Mouse (Mus musculus): ENCODE results near the gene Pttg1. TPM values are rescaled to one million over a fixed set of nuclear protein-coding genes. Genes with fewer than 3 reads are reported as not detected.

Pttg1 gene
- polyA plus RNA-seq, 1 experiment from 2014 or later: 130 TPM

DNA sequence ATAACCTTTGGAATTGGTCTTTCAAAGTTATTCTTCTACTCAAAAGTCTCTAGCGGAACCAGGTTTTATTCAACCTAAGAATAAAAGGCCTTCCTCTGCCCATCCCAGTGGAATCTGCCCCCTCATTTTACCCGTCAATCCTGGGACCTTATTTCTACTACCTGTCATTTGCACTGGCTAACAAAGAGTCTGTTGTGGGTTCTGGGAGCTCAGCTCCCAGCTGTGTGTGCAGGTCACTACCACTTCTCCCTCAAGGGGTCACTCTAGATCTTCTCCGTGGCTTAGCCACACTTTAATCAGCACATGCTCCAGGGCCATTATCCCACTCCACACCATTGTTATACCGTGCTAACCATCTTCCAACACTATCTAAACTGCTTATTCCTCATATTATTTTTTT is 26.8 kb downstream of the Pttg1 start:
- Histone ChIP-seq H3K4me1 (ENCODE audit: insufficient read depth, low read depth, low read length) (no peaks in the 10 kb centered on the region), H3K9ac (replicated peaks; ENCODE audit: low read depth) (no peak overlapping the region), H3K4me2 (replicated peaks; ENCODE audit: low read depth, low read length) (no peak overlapping the region), H3K27ac (ENCODE audit: low read length) (no peak overlapping the region), H3K27me3 (replicated peaks; ENCODE audit: insufficient read depth, low read length) (no peaks in the 10 kb centered on the region), H3K9me3 (ENCODE audit: low read length) (no peaks in the 10 kb centered on the region), H3K4me3 (ENCODE audit: low read depth, low read length) (no peak overlapping the region), H3K36me3 (ENCODE audit: insufficient read depth, low read length) (no peaks in the 10 kb centered on the region)
- 40% methylated on average over 4 of the region's 4 CpGs for WGBS
- TF ChIP-seq CTCF (IDR thresholded peaks at IDR 0.05) (peak; percentile 58), EP300 (IDR thresholded peaks at IDR 0.05) (no peak)
- peak; percentile 43; the same call in 1 of the 2 replicates for ATAC-seq
- DNase-seq (ENCODE audit: low spot score): peak; percentile 25

DNA sequence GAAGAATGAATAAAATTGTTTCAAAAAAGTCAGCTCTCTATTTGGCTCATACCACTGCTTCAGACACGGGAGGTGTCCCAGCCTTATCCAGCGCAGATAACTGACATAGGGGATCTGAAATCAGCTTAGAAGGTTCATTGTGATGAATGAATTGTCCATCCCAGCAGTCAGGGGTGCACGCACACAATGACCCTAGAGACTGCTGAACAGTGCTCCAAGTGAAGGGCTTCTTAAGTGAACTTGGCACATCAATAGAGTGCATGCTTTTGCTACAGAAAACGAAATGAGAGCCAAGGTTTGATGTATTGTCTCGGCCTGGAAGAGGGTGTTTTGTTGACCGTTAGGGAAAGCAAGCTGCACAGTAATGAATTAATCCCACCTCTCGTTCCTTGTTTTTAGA is 29.4 kb downstream of the Pttg1 start:
- DNase-seq (ENCODE audit: low spot score) (no peak), ATAC-seq (no peak)
- Histone ChIP-seq H3K27me3 (replicated peaks; ENCODE audit: insufficient read depth, low read length) (no peaks in the 10 kb centered on the region), H3K36me3 (ENCODE audit: insufficient read depth, low read length) (no peaks in the 10 kb centered on the region), H3K9me3 (ENCODE audit: low read length) (no peaks in the 10 kb centered on the region), H3K4me2 (replicated peaks; ENCODE audit: low read depth, low read length) (no peak overlapping the region), H3K9ac (replicated peaks; ENCODE audit: low read depth) (no peak overlapping the region), H3K27ac (ENCODE audit: low read length) (no peak overlapping the region), H3K4me3 (ENCODE audit: low read depth, low read length) (no peak overlapping the region), H3K4me1 (ENCODE audit: insufficient read depth, low read depth, low read length) (no peaks in the 10 kb centered on the region)
- no peak for TF ChIP-seq CTCF (IDR thresholded peaks at IDR 0.05)
- no peak for TF ChIP-seq EP300 (IDR thresholded peaks at IDR 0.05)
- WGBS: 48% methylated on average over 7 of the region's 7 CpGs

DNA sequence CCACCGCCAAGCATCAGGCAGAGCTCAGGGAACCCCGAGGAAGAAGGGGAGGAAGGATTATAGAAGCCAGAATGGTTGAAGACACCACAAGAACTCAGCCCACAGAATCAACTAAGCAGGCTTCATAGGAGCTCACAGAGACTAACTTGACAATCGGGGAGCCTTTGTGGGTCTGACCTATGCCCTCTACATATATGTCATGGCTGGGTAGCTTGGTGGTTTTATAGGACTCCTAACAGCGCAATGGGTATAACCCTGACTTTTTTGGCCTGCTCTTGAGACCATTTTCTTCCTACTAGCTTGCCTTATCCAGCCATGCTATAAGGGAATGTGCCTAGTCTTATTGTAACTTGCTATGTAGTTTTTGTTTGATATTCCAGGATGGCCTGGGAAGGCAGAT is 29.8 kb downstream of the Pttg1 start:
- no peak for TF ChIP-seq EP300 (IDR thresholded peaks at IDR 0.05)
- no peak for TF ChIP-seq CTCF (IDR thresholded peaks at IDR 0.05)
- Histone ChIP-seq H3K4me3 (ENCODE audit: low read depth, low read length) (no peak overlapping the region), H3K27me3 (replicated peaks; ENCODE audit: insufficient read depth, low read length) (no peaks in the 10 kb centered on the region), H3K4me2 (replicated peaks; ENCODE audit: low read depth, low read length) (no peak overlapping the region), H3K9ac (replicated peaks; ENCODE audit: low read depth) (no peak overlapping the region), H3K36me3 (ENCODE audit: insufficient read depth, low read length) (no peaks in the 10 kb centered on the region), H3K27ac (ENCODE audit: low read length) (no peak overlapping the region), H3K9me3 (ENCODE audit: low read length) (no peaks in the 10 kb centered on the region), H3K4me1 (ENCODE audit: insufficient read depth, low read depth, low read length) (no peaks in the 10 kb centered on the region)
- DNase-seq (ENCODE audit: low spot score): no peak
- ATAC-seq: no peak
- 90% methylated on average over 4 of the region's 4 CpGs for WGBS

DNA sequence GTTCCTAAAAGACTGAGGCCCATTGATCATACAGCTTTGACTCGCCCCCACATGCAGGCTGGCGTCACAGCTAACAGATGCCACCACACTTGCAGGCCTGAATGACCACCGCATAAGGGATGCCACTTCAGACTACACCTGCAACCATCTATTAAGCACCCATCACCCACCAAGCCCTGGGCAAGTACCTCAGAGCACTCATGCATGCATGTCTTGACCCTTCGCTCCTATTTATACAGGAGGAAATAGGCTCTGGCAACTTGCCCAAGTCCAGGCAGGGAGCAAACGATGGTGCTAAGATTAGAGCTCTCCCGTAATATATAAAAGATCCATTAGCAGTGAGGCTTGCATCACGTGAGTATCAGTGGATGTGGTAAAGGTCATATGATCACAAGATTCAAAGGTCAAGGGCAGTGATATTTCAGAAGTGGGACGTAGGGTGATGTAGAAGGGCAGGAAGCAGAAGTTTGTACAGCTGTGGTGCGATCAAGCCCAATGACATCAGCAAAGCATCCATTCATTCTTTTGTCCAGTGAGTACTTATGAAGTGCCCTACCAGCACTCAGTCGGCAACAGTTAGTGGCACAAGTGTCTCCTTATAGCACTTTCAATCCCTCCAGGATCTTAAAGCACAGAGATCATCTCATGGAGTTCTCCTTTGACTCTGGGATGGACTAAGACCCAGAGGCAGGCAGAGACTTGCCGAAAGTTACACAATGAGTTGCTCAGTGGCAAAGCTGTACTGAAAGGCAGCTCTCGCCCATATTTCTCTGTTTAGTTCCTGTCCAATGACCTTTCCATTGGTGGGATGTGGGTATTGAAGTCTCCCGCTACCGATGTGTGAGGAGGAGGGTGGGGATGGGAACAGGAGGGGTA is 30.7 kb downstream of the Pttg1 start:
- ATAC-seq (peak; percentile 61), DNase-seq (ENCODE audit: low spot score) (peak; percentile 25)
- TF ChIP-seq CTCF (IDR thresholded peaks at IDR 0.05) (no peak), EP300 (IDR thresholded peaks at IDR 0.05) (no peak)
- no peak overlapping the region for H3K27ac ChIP-seq (ENCODE audit: low read length)
- H3K36me3 ChIP-seq (ENCODE audit: insufficient read depth, low read length): no peaks in the 10 kb centered on the region
- no peak overlapping the region for H3K9ac ChIP-seq (replicated peaks; ENCODE audit: low read depth)
- H3K9me3 ChIP-seq (ENCODE audit: low read length): no peaks in the 10 kb centered on the region
- no peak overlapping the region for H3K4me2 ChIP-seq (replicated peaks; ENCODE audit: low read depth, low read length)
- H3K4me1 ChIP-seq (ENCODE audit: insufficient read depth, low read depth, low read length): no peaks in the 10 kb centered on the region
- no peak overlapping the region for H3K4me3 ChIP-seq (ENCODE audit: low read depth, low read length)
- no peaks in the 10 kb centered on the region for H3K27me3 ChIP-seq (replicated peaks; ENCODE audit: insufficient read depth, low read length)
- 47% methylated on average over 14 of the region's 14 CpGs for WGBS

DNA sequence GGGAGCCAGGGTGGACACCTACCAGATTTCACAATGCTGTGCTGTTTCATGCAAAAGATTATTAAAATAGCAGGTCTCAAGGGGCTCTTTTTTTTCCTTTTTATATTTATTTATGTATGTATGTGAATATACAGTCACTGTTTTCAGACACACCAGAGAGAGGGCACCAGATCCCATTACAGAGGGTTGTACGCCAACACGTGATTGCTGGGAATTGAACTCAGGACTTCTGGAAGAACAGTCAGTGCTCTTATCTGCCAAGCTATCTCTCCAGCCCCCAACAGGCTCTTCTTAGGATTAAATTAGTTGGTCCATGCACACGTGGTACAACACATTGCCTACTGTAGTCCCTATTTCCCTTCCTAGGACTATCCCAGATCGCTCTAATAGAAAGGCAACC is 32.7 kb downstream of the Pttg1 start:
- H3K9me3 ChIP-seq (ENCODE audit: low read length): no peaks in the 10 kb centered on the region
- ATAC-seq: no peak

DNA sequence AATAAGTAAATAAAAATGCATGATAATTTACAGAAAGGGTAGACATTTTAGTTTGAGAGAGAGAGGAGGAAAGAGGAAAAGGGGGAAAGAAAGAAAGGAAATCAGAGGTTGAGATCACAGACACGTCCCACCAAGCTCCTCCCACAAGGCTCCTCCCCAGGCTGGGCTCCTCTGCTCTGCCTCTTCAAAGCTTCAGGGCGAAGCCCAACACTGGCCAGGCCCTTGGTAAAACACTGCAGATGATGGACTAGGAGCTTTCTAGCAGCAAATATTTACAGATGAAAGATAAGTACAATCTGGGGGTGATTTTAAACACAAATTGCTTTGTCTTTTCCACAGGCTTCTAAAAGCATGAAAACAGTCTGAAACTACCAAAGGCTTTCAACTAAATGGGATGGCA is 33.3 kb downstream of the Pttg1 start:
- no peak overlapping the region for H3K27ac ChIP-seq (ENCODE audit: low read length)
- TF ChIP-seq CTCF (IDR thresholded peaks at IDR 0.05): no peak
- no peak for TF ChIP-seq EP300 (IDR thresholded peaks at IDR 0.05)
- H3K9me3 ChIP-seq (ENCODE audit: low read length): no peaks in the 10 kb centered on the region
- H3K27me3 ChIP-seq (replicated peaks; ENCODE audit: insufficient read depth, low read length): no peaks in the 10 kb centered on the region
- WGBS: 28% methylated on average over 2 of the region's 2 CpGs
- ATAC-seq: no peak
- no peak for DNase-seq (ENCODE audit: low spot score)
- H3K4me1 ChIP-seq (ENCODE audit: insufficient read depth, low read depth, low read length): no peaks in the 10 kb centered on the region; the same call in 1 of the 2 replicates
- no peak overlapping the region for H3K4me3 ChIP-seq (ENCODE audit: low read depth, low read length)
- H3K4me2 ChIP-seq (replicated peaks; ENCODE audit: low read depth, low read length): no peak overlapping the region
- no peak overlapping the region for H3K9ac ChIP-seq (replicated peaks; ENCODE audit: low read depth)
- no peaks in the 10 kb centered on the region for H3K36me3 ChIP-seq (ENCODE audit: insufficient read depth, low read length)

More for the DNA sequence above, 32.7 kb downstream of the Pttg1 start:
- Histone ChIP-seq H3K4me3 (ENCODE audit: low read depth, low read length) (no peak overlapping the region), H3K27me3 (replicated peaks; ENCODE audit: insufficient read depth, low read length) (no peaks in the 10 kb centered on the region), H3K4me1 (ENCODE audit: insufficient read depth, low read depth, low read length) (no peaks in the 10 kb centered on the region; the same call in 1 of the 2 replicates), H3K36me3 (ENCODE audit: insufficient read depth, low read length) (no peaks in the 10 kb centered on the region), H3K9ac (replicated peaks; ENCODE audit: low read depth) (no peak overlapping the region), H3K27ac (ENCODE audit: low read length) (no peak overlapping the region), H3K4me2 (replicated peaks; ENCODE audit: low read depth, low read length) (no peak overlapping the region)
- TF ChIP-seq CTCF (IDR thresholded peaks at IDR 0.05) (no peak), EP300 (IDR thresholded peaks at IDR 0.05) (no peak)
- no peak for DNase-seq (ENCODE audit: low spot score)
- 89% methylated on average over 4 of the region's 4 CpGs for WGBS
